Mouse (Mus musculus): ENCODE measurements at regions not wholly inside any gene's neighbourhood (a gene's known extent, or its start where the extent isn't known, plus 50 kb on each side); places are given as distances from the start of the nearest gene placed in this dataset.

- Histone ChIP-seq H3K27ac (replicated peaks) (no peak overlapping the region), H3K9ac (no peak overlapping the region), H3K4me1 (replicated peaks) (no peaks in the 10 kb centered on the region), H3K4me3 (replicated peaks) (no peak overlapping the region), H3K36me3 (replicated peaks) (no peaks in the 10 kb centered on the region), H3K9me3 (replicated peaks) (no peaks in the 10 kb centered on the region), H3K27me3 (no peaks in the 10 kb centered on the region), H3K4me2 (no peak overlapping the region)
- no peak for ATAC-seq (ENCODE audit: insufficient read depth)
- 27% methylated on average over 1 of the region's 1 CpGs for WGBS (ENCODE audit: insufficient replicate concordance)
These were observed 177.7 kb upstream of the Gm11114 start for GRCm38 (mm10) chr9:85134900-85135299.

- no peak for ATAC-seq (ENCODE audit: insufficient read depth)
- no peaks in the 10 kb centered on the region for H3K4me1 ChIP-seq (replicated peaks)
- no peak overlapping the region for H3K27ac ChIP-seq (replicated peaks)
- no peak overlapping the region for H3K9ac ChIP-seq
- H3K4me3 ChIP-seq (replicated peaks) = no peak overlapping the region
- H3K9me3 ChIP-seq (replicated peaks) = no peaks in the 10 kb centered on the region
- no peaks in the 10 kb centered on the region for H3K36me3 ChIP-seq (replicated peaks)
- WGBS (ENCODE audit: insufficient replicate concordance) = 68% methylated on average over 6 of the region's 6 CpGs
- no peak overlapping the region for H3K4me2 ChIP-seq
- H3K27me3 ChIP-seq = no peaks in the 10 kb centered on the region
These were observed 175.6 kb upstream of the Gm11114 start for GRCm38 (mm10) chr9:85136715-85137582.

GRCm38 (mm10) chr9:85139891-85140290 lies 172.7 kb upstream of the Gm11114 start:
- no peak for ATAC-seq (ENCODE audit: insufficient read depth)

GRCm38 (mm10) chr9:85144363-85144762 lies 168.2 kb upstream of the Gm11114 start:
- 64% methylated on average over 2 of the region's 2 CpGs for WGBS (ENCODE audit: insufficient replicate concordance)
- Histone ChIP-seq H3K36me3 (replicated peaks) (no peaks in the 10 kb centered on the region), H3K4me2 (no peak overlapping the region), H3K27ac (replicated peaks) (no peak overlapping the region), H3K9me3 (replicated peaks) (no peaks in the 10 kb centered on the region), H3K9ac (no peak overlapping the region), H3K4me3 (replicated peaks) (no peak overlapping the region), H3K4me1 (replicated peaks) (no peaks in the 10 kb centered on the region), H3K27me3 (no peaks in the 10 kb centered on the region)
- no peak for ATAC-seq (ENCODE audit: insufficient read depth)

More at GRCm38 (mm10) chr9:85139891-85140290, 172.7 kb upstream of the Gm11114 start:
- H3K4me2 ChIP-seq = no peak overlapping the region
- no peak overlapping the region for H3K9ac ChIP-seq
- H3K27ac ChIP-seq (replicated peaks) = no peak overlapping the region
- 53% methylated on average over 4 of the region's 4 CpGs for WGBS (ENCODE audit: insufficient replicate concordance)
- no peak overlapping the region for H3K4me3 ChIP-seq (replicated peaks)
- H3K36me3 ChIP-seq (replicated peaks) = no peaks in the 10 kb centered on the region
- no peaks in the 10 kb centered on the region for H3K27me3 ChIP-seq
- H3K9me3 ChIP-seq (replicated peaks) = no peaks in the 10 kb centered on the region
- H3K4me1 ChIP-seq (replicated peaks) = no peaks in the 10 kb centered on the region

- 64% methylated on average over 1 of the region's 1 CpGs for WGBS (ENCODE audit: insufficient replicate concordance)
- H3K27ac ChIP-seq (replicated peaks) = no peak overlapping the region
- no peaks in the 10 kb centered on the region for H3K36me3 ChIP-seq (replicated peaks)
- ATAC-seq (ENCODE audit: insufficient read depth) = no peak
- no peak overlapping the region for H3K9ac ChIP-seq
- H3K27me3 ChIP-seq = no peaks in the 10 kb centered on the region
- no peaks in the 10 kb centered on the region for H3K4me1 ChIP-seq (replicated peaks)
- no peak overlapping the region for H3K4me2 ChIP-seq
- H3K9me3 ChIP-seq (replicated peaks) = no peaks in the 10 kb centered on the region
- H3K4me3 ChIP-seq (replicated peaks) = no peak overlapping the region
These were observed 146.9 kb upstream of the Gm11114 start for GRCm38 (mm10) chr9:85165632-85166031.

- Histone ChIP-seq H3K4me2 (no peak overlapping the region), H3K36me3 (replicated peaks) (no peaks in the 10 kb centered on the region), H3K27ac (replicated peaks) (no peak overlapping the region), H3K9ac (no peak overlapping the region), H3K4me1 (replicated peaks) (no peaks in the 10 kb centered on the region), H3K9me3 (replicated peaks) (no peaks in the 10 kb centered on the region), H3K4me3 (replicated peaks) (no peak overlapping the region), H3K27me3 (no peaks in the 10 kb centered on the region)
- no peak for ATAC-seq (ENCODE audit: insufficient read depth)
These were observed 145.3 kb upstream of the Gm11114 start for GRCm38 (mm10) chr9:85167243-85167642.

GRCm38 (mm10) chr9:85174431-85174830 lies 138.1 kb upstream of the Gm11114 start:
- Histone ChIP-seq H3K4me1 (replicated peaks) (no peaks in the 10 kb centered on the region), H3K9ac (no peak overlapping the region), H3K4me2 (no peak overlapping the region), H3K4me3 (replicated peaks) (no peak overlapping the region), H3K27me3 (no peaks in the 10 kb centered on the region), H3K36me3 (replicated peaks) (no peaks in the 10 kb centered on the region), H3K27ac (replicated peaks) (no peak overlapping the region), H3K9me3 (replicated peaks) (no peaks in the 10 kb centered on the region)
- ATAC-seq (ENCODE audit: insufficient read depth) = no peak
- 62% methylated on average over 3 of the region's 3 CpGs for WGBS (ENCODE audit: insufficient replicate concordance)

GRCm38 (mm10) chr9:85201202-85201601 lies 111.4 kb upstream of the Gm11114 start:
- H3K4me2 ChIP-seq = no peak overlapping the region
- no peak for ATAC-seq (ENCODE audit: insufficient read depth)
- no peak overlapping the region for H3K9ac ChIP-seq
- no peaks in the 10 kb centered on the region for H3K4me1 ChIP-seq (replicated peaks)
- WGBS (ENCODE audit: insufficient replicate concordance) = 35% methylated on average over 3 of the region's 3 CpGs
- no peak overlapping the region for H3K4me3 ChIP-seq (replicated peaks)
- H3K27ac ChIP-seq (replicated peaks) = no peak overlapping the region
- H3K9me3 ChIP-seq (replicated peaks) = no peaks in the 10 kb centered on the region
- no peaks in the 10 kb centered on the region for H3K27me3 ChIP-seq
- no peaks in the 10 kb centered on the region for H3K36me3 ChIP-seq (replicated peaks)

- Histone ChIP-seq H3K9ac (no peak overlapping the region), H3K27ac (replicated peaks) (no peak overlapping the region), H3K4me2 (no peak overlapping the region), H3K27me3 (no peaks in the 10 kb centered on the region), H3K9me3 (replicated peaks) (no peaks in the 10 kb centered on the region), H3K4me3 (replicated peaks) (no peak overlapping the region), H3K4me1 (replicated peaks) (no peaks in the 10 kb centered on the region), H3K36me3 (replicated peaks) (no peaks in the 10 kb centered on the region)
- no peak for ATAC-seq (ENCODE audit: insufficient read depth)
- 60% methylated on average over 3 of the region's 3 CpGs for WGBS (ENCODE audit: insufficient replicate concordance)
These were observed 87.7 kb upstream of the Gm11114 start for GRCm38 (mm10) chr9:85224870-85225269.

Data from liver, embryonic 15.5 days (tissue).